Mouse (Mus musculus): ENCODE data around the gene Phxr2.
"Not testable (repeated sequence)": the region's sequence is repeated elsewhere in the genome, so short reads cannot be mapped to it uniquely, and the experiment has no call there.

The Phxr2 gene

DNA sequence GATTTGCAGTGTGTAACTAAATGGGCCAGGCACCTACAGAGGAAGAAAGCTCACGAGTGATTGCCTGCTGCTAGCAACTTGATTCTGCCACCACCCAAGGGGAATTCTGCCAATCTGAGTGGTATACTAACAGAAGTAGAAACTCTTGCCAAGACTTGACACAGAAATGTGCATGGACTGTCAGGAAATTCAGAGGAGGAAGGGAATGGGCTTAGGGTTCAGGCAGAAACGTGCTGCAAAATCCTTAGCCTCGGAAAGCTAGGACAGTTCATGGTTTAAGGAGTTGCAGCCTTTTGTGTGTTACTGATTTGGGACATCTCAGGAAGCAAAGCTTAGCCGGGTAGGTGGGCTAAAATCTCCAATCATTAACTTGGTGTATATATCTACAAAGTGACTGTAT is at the start of gene Phxr2:
TSS of gene Phxr2 (minus strand) at position 101 of the 400 bp plus-strand sequence.
- DNase-seq (ENCODE audit: low read depth, low spot score) = no peak

DNA sequence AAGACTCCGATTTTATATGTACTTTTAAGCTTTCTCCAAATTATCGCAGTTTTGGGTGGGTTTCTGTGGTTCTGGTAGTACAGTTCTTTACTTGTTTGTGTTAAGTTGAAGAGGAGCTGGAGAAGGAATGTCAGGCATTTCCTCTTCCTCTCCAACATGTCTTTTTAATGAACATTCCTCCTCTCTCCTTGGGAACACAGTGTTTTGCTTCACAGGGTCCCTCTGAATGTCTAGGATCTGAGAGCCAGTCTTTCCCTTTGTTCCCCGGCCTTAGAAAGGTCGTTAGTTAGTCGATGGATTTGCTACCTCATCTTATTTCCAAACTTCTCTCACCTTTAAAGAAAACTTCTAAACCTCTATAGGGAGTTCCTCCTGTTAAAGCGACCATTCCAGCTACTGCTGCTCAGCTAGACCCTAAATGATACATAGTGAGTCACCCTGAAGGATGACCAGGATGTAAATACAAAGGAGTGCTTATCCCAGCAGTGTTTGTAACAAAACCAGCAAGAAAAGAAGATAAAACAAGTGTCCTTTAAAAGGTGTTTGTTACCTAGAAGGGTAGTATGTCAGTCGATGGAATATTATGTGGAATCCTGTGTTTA is 46.9 kb upstream of the Phxr2 start:
- DNase-seq (ENCODE audit: low read depth, low spot score) = peak; percentile 56

DNA sequence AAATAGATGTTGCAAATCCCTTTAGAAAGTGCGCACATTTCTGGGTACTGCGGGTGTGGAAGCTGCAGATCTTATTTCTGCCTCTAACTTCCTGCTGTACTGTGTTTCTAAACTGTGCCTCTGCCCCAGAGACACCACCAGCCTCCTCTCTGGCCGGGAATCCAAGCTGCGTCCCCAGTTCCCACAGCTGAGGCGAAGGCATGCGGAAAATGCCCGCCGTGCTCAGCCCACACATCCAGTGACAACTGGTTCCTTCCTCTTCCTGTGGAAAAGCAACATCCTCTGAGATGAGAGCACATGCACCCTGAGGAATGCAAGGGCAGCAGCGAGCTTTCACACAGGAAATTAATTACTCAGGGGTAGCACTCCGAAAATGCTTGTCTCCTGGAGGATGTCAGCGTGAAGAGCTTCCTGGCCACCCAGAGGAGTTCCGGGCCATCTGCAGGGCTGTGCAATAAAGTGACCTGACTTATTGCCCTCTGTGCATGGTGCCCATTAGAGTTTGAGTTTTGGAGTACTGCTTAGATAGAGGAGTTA is 45.9 kb upstream of the Phxr2 start:
- DNase-seq (ENCODE audit: low read depth, low spot score) = peak; percentile 26

DNA sequence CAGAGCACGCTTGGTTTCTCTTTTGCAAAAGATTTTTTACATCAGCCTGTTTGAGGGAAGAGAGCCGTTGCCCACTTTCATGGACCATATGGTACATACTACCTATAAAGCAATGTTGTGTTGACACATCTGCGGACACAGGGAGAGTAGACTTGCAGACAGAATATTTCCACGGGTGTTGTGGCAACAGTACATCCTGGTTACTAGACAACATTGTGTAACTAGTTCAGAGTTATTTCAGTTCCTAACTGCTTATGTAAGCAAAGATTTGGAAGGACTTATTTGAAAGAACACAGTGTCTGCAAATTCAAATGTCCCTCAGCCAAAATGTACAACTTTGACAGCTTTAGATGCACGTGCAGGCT is 43.6 kb upstream of the Phxr2 start:
- DNase-seq (ENCODE audit: low read depth, low spot score) = no peak

DNA sequence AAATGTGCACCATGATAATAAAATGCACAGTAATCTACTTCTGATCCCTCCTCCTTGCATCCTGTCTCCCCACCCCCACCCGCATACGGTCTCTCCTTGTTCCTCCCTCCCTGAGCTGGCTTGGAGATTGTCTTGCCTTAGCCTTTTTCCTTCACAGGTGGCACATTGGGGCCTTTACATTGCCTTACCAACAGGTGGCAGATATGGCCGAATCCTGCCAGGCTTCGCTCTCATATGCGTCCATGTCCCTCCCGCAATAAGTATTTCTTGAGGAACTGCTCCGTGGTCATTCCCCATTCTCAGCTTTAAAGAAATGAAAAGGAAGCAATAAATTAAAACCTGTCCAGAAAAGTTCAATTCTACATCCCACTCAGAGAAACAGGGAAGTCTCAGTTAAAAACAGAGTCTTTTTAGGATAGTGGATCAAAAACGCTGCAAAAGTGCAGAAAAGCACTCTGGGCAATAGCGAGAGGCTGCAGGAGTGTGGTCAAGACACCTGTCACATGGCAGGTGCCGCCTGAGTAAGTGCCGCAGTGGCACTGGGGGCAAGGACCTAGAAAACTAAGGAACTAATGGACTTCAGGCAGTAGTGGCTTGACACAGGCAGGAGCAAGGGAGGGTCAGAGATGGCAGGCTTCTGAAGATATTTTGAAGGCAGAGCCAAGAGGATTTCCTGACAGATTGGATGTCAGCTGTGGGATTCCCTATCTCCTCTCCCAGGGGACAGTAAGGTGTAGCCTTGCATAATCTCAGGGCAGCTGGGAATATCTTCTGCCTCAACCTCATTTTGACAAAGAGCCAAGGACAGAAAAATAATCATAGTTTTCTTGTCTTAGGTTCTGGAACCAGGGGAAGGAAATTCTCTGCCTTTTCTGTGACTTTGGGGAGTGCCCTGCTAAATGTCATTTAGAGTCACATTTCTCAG is 43.0 kb upstream of the Phxr2 start:
- DNase-seq (ENCODE audit: low read depth, low spot score) = peak; percentile 35

DNA sequence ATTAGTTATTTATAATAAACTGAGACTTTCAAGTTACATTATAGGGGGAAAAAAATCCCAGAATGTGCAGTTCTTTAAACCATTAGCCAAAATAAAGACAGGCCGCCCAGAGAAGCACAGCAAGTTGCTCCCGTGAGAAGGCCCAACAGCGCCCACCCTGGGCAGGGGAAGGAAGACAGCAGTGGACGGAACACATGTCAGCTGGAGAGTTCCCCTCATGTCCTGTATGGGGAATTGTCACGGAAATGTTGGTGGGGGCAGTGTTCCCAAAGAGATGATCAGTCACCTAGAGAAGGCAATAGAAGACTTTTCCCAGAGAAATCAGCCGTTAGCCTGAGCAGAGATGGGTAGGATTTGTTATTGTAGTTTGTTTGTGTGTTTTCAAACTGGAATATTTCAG is 42.3 kb upstream of the Phxr2 start:
- DNase-seq (ENCODE audit: low read depth, low spot score) = no peak

DNA sequence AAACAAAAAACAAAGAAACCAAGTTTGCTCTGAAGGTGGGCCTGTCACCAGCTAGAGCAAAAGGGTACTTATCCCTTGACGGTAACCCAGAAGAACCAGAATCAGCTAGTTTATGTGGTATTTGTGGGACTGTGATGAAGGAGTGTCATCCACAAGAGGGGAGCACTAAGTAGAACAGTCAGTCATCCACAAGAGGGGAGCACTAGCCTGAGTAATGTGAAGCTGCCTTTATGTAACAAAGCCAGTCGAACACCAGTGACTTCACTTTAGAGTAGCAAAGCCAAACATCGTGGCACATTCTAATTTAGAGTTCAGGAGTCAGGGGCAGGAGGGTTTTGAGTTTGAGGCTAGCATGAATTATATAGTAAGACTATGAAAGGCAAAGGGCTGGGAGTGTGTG is 40.3 kb upstream of the Phxr2 start:
- DNase-seq (ENCODE audit: low read depth, low spot score) = peak; percentile 25

DNA sequence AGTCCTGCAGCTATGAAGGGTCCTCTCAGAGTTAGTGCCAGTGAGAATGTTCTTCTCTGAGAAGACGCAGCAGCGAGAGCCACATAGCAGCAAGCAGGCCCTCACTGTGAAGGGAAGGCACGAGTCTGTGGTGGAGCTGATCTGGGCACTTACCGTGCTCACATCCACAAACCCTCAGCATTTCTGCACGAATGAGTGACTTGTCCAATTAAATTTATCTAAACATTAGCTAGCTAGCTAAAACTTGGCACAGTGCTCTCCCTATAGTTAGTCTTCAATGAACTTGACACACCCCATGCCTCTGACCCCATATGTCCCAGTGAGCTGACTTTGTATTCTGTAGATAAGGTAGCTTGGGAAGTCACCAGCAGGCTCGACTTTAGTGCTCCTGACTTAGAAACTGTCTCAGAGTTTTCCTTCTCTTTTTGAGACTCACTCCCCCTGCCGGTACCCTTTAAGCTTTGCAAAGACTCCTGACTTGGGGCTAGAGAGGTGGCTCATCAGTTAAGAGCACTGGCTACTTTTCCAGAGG is 39.7 kb upstream of the Phxr2 start:
- no peak for DNase-seq (ENCODE audit: low read depth, low spot score)

DNA sequence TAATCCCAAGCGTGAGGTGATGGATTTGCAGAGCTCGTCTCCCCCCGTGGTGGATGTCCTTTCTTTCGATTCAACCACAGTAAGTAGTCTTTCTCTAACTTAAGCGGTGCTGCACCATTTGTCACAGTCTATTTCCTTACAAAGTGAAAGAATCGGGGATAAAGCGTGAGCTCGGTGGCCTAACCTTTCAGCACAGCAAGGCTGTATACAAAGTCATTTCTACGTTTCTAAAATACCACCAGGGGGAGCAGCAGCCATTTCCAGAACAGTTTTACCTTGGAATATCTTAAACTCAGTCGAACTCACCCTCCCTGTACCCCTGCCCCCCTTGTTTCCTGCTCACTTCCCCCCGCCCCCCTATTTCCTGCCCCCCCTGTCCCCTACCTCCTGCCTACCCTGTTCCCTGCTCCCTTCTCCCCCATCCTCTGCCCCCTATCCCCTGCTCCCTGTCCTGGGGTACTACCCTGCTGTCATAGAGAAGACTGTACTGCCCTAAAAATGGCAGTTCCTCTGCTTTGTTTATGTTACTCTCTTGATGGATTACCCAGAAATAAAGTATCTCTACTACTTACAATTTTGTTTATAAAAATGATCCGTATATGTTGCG is 38.8 kb upstream of the Phxr2 start:
- DNase-seq (ENCODE audit: low read depth, low spot score) = peak; percentile 72

DNA sequence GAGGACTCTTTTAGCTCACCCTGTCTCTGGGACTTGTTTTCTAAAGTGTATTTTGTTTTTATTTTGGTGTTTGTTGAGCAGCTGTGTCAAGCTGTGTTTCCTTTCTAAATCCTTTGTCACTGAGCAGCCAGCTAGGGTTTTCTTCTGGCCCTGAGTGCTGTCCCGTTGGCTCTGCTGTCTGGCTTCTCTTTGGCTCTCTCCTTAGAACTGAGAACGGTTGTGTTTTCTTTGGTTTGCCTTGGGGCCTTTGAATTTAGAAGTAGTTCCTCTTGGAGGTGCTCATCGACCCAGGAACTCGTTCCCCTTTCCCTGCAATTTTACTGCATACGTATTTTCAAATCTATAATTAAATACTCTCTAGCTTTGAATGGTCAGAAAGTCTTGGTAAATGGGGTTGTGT is 36.9 kb upstream of the Phxr2 start:
- DNase-seq (ENCODE audit: low read depth, low spot score) = no peak

DNA sequence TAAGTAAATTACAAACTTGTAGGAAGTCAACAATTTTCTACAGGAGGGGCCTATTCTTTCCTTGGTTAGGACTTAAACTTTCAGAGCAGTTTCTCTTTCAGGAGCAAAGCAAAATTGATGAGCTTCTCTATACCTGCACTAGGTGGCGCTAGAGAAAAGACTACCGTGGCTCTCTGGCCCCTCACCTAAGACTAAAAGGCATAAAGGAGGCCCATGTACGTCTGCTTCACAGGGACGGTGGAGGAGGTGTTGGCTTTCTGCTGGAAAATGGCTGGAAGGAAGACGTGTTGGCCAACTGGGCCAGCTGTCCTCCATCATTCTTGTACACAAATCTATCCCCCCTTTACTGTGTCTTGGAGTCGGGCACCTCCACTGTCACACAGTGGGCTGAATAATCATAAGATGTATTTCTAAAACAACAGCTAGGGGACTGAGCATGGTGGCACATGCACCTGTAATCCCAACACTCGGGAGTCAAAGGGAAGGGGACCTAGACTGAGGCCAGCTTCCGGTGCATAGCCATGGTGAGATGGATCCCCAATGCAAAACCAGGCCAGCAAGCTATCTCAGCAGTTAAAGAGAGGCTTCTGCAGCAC is 36.0 kb upstream of the Phxr2 start:
- peak; percentile 47 for DNase-seq (ENCODE audit: low read depth, low spot score)

DNA sequence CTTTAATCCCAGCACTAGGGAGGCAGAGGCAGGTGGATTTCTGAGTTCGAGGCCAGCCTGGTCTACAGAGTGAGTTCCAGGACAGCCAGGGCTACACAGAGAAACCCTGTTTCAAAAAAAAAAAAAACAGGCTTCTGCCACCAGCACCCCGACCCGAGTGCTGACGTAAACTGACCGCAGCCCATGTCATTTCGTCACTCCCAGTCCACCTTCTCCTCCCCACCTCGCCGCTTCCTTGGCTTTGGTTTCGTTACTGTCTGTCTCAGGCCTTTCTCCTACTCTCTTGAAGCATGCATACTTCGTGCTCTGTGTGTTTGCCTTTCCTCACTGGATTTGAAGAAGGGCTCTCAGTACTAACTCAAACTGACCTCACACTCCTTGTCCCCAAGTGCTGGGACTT is 31.6 kb upstream of the Phxr2 start:
- DNase-seq (ENCODE audit: low read depth, low spot score) = not testable (repeated sequence)

DNA sequence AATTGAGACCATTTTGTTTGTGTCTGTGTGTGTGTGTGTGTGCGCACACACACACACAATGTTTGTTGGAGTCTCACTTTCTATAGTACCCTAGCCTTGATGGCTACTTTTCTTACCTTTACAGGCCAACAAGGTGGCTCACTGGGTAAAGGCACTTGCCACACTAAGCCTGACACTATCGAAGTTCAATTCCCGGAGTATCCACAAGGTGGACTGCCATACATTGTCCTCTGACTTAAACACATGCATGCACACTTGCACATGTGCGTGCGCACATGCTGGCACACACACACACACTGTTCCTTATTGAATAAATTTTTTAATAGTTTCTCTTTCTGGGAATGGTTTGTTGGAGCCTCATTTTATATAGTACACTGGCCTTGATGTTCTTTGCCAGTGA is 30.7 kb upstream of the Phxr2 start:
- DNase-seq (ENCODE audit: low read depth, low spot score) = peak; percentile 26

DNA sequence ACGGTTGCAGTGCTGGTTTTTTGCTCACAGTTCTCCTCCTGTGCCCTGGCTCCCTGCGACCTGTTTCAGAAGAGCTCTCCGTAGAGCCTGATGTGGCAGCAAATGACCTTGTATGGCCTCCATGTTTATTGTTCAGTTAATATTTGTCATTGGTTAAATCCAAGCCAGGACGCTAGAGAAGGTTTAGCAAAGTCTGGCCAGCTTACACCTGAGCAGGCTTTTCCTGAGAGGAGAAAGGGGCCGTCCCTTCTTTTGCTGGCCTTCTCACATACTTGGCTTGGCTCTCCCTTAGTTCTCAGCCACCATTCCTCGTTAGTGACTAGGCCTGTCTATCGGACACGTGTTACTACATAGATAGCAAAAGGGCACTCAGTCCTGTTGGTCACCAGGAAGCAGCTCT is 28.5 kb upstream of the Phxr2 start:
- DNase-seq (ENCODE audit: low read depth, low spot score) = no peak

DNA sequence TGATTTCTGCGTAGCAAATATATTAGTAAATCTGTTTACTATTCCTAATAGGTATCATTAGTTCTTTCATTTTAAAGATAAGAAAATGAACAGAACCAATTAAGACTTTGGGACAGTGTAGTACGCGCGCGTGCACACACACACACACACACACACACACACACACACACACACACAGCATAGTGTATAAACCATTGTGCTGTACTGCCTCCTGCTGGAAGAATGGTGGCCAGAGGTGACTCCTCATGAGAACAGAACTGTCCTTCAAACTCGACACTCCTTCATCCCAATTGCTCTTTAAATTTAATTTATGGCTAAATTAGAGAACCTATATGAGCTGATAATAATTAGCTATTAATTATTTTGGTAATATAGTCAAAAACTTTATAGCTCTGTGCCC is 25.9 kb upstream of the Phxr2 start:
- DNase-seq (ENCODE audit: low read depth, low spot score) = peak; percentile 24

DNA sequence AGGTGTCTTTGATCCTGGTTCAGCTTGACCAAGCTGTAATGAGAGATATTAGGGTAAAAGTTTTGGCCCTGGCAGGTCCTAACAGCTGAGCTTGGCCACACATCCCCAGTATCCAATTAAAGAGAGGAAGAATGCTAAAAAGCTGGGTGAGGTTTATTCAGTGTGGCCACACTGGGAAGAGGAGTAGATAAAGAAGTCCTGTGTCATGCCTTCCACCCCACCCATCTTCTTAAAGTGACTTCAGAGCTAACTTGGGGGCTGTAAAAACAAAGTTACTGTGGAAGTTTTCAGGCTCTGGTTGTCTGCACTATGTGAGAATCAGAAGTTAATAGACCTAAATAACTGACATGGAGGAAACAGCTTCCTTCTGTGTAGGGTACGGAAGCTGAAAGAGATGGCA is 25.5 kb upstream of the Phxr2 start:
- DNase-seq (ENCODE audit: low read depth, low spot score) = no peak

DNA sequence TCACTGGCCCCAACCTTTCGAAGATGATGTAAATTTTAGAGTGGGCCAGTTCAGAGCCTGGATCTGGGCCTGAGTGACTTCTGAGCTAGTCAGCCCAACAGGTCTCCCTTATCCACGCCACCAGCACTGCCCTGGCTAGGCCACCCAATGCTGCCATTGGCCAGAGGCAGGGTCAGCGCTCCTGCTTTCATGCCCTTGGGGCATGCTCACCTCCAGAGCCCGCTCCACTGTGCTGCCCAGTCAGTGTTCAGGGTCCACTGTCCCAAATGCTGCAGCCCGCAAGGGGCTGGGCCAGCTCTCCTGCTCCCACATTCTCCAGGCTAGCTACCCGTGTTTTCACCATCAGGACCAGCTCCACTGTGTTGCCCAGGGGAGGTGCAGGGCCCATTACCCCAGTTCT is 23.9 kb upstream of the Phxr2 start:
- no peak for DNase-seq (ENCODE audit: low read depth, low spot score)

DNA sequence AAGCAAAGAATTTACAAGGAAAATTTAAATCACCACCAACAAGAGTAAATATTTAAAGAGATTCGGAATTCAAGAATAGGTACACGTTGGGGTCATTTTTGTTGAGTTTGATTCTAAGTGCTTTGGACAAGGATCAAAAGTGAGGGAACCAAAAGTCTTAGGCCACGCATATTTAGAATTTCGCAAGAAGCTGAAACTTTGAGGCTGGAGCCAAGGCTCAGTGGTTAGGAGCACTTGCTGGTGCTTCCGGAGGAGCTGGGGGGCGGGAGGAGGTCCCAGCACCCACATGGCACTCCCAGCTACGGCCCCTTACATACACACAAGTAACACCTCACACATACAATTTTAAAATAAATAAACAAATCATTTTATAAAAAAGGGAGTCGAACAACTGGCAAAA is 20.5 kb upstream of the Phxr2 start:
- no peak for DNase-seq (ENCODE audit: low read depth, low spot score)

DNA sequence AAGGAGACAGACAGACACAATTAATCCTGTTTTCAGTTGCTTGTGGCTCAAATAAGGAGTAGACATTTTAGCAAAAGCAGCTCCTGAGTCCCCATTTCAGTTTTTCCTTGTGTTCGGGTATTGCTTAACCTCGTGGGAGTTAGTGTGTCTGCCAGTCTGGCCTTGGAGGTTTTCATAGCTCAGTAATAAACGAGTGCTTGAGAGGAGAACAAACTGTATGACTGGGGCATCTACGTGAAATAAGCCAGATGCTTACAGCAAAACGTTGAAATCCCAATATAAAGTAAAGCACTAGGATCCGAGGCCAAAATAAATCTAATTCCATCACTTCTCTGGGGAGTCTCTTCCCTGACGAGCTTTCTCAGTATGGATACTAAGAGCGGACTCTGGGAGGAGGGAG is 19.5 kb upstream of the Phxr2 start:
- DNase-seq (ENCODE audit: low read depth, low spot score) = no peak

DNA sequence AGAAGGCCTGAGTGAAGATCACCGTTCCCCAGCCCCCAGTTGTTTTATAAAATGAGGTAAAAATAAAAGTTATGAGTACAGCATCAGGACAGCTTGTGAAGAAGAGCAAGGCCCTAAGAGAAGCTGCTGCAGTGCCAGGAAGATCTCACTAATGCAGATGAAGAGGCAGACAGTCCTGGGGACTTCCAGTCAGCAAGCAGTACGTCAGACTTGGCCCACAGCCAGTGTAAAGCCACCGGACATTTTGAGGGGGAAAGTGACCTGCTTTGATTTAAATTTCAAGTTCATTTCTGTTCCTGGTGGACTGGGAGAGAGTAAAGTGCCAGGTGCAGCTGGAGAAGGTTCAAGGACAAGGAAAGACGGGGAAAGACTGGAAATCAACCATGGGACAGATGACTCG is 10.2 kb upstream of the Phxr2 start:
- DNase-seq (ENCODE audit: low read depth, low spot score) = no peak

DNA sequence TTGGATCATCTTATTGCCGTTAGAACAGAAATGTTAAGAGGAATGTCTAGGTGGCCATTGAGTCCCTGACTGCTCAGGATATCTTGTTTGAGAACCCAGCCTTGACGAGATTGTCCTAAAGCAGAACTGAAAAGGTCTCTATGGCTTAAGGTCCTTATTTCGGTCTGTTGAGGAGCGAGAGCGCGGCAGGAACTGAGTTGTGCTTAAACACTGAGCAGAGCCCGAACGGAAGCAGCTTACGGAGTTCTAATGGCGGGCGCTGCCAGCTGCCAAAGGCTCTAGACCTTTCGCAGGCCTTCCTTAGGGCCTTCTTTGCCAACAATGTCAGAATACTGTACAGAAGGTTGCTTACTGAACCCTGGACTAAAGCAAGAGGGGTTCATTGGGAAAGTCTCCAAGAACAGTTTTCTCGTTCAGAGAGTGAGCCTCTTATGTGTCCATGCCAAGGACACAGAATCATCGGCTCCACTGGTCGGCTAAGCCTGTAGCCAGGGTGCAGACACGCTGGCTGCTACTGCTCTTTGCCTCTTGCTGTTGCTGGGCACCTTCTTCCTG is 7.3 kb upstream of the Phxr2 start:
- no peak for DNase-seq (ENCODE audit: low read depth, low spot score)

Measured in 3T3-L1 (cell line).